Mouse (Mus musculus) stomach, postnatal 0 days (tissue): ENCODE results near the gene Prkce.

Experiments used
- CTCF ChIP-seq: IDR thresholded peaks from 2 replicates; pipeline ENCODE4 v1.5.1; 2016; ENCODE audit warnings: antibody characterized with exemption, low read depth, mild to moderate bottlenecking, moderate library complexity
- EP300 ChIP-seq: optimal IDR thresholded peaks from 2 replicates; pipeline ENCODE3; 2016; ENCODE audit warnings: antibody characterized with exemption

DNA sequence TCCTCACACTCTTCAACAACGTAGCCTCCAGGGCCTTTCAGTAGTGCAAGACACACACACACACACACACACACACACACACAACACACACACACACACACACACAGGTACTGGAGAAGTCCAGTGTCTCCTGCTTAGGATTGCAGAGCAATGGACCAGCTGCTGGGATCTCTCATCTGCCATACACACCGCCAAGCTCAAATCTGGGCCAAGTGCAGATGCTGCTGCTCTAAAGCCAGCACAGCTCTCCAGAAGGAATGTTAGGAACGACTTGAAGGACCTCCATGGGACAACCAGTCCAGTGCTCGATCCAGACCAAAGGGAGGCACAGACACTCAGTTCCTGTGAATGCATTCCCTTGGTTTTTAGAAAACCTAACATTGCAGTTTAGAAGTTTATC, 414.8 kb downstream of the Prkce start:
- TF ChIP-seq CTCF, result no peak
- TF ChIP-seq EP300, result no peak
